Mouse (Mus musculus) thymus, adult 2 months (tissue): Measurements from ENCODE around the gene Dapk2.

Experiments used
- CTCF ChIP-seq: fragments of 200-500 bp; IDR thresholded peaks from 2 replicates; pipeline ENCODE4 v1.5.1; 2012; ENCODE audit warnings: mild to moderate bottlenecking, control low read depth, low read length, moderate library complexity, borderline replicate concordance; ENCODE audit not compliant: control insufficient read depth, poor library complexity, insufficient read depth; ENCODE audit errors: extremely low read depth
- POLR2A ChIP-seq: fragments of 200-500 bp; IDR thresholded peaks from 2 replicates; pipeline ENCODE4 v1.6.1; 2012; ENCODE audit warnings: mild to moderate bottlenecking, low read length, control low read depth, moderate library complexity; ENCODE audit not compliant: control insufficient read depth, poor library complexity, insufficient read depth; ENCODE audit errors: extremely low read depth

- TF ChIP-seq POLR2A (no peak), CTCF (no peak)
Observed at GRCm38 (mm10) chr9:66228456-66229151, 70.6 kb downstream of the Dapk2 start.
